Mouse (Mus musculus): ENCODE results near the gene Bcan.

- TF ChIP-seq CTCF (IDR thresholded peaks at IDR 0.05; ENCODE audit: low read depth) (no peak), EP300 (IDR thresholded peaks at IDR 0.05; ENCODE audit: low read depth) (no peak)
Measured at GRCm38 (mm10) chr3:88022322-88023191, 22.5 kb upstream of the Bcan start.

All from liver, postnatal 0 days (tissue).